Mouse (Mus musculus) embryonic facial prominence, embryonic 11.5 days (tissue): ENCODE results near the gene Cops3. TPM values are rescaled to one million over a fixed set of nuclear protein-coding genes. Genes with fewer than 3 reads are reported as not detected.

Experiments used
- ATAC-seq: fragments of 200-750 bp; cut with Nextera tagmentation; replicated peaks from 2 replicates; pipeline ENCODE4 v1.8.0; 2017; ENCODE audit warnings: low read depth; ENCODE audit not compliant: insufficient number of reproducible peaks, low FRiP score, low TSS enrichment
- DNase-seq: peaks from one replicate; pipeline ENCODE4 v3.0.0-alpha.2; 2015; ENCODE audit warnings: low spot score
- H3K27ac ChIP-seq: fragments of 300-500 bp; sonication (generic); replicated peaks from 2 replicates; pipeline ENCODE4 v1.5.1; 2014; ENCODE audit warnings: mild to moderate bottlenecking, low read depth, low read length, control low read depth
- H3K27me3 ChIP-seq: fragments of 300-500 bp; sonication (generic); 2 replicates; pipeline ENCODE4 v1.6.1; 2014; ENCODE audit warnings: mild to moderate bottlenecking, low read length, moderate library complexity, mixed read lengths; ENCODE audit not compliant: control insufficient read depth, insufficient read depth
- H3K36me3 ChIP-seq: fragments of 300-500 bp; sonication (generic); replicated peaks from 2 replicates; pipeline ENCODE4 v1.6.1; 2014; ENCODE audit warnings: low read depth, mild to moderate bottlenecking, low read length, moderate library complexity, mixed read lengths; ENCODE audit not compliant: control insufficient read depth, insufficient read depth
- H3K4me1 ChIP-seq: fragments of 300-500 bp; sonication (generic); 2 replicates; pipeline ENCODE4 v1.6.1; 2014; ENCODE audit warnings: low read length, mixed read lengths; ENCODE audit not compliant: control insufficient read depth, insufficient read depth
- H3K4me2 ChIP-seq: fragments of 300-500 bp; sonication (generic); 2 replicates; pipeline ENCODE4 v1.6.1; 2014; ENCODE audit warnings: low read depth, mild to moderate bottlenecking, control low read depth, low read length, moderate library complexity
- H3K4me3 ChIP-seq: fragments of 300-500 bp; sonication (generic); 2 replicates; pipeline ENCODE4 v1.5.1; 2014; ENCODE audit warnings: low read depth, low read length, control low read depth
- H3K9ac ChIP-seq: fragments of 300-500 bp; sonication (generic); replicated peaks from 2 replicates; pipeline ENCODE4 v1.6.1; 2014; ENCODE audit warnings: mild to moderate bottlenecking, control low read depth, low read length
- H3K9me3 ChIP-seq: fragments of 300-500 bp; sonication (generic); replicated peaks from 2 replicates; pipeline ENCODE4 v1.6.1; 2016; ENCODE audit warnings: mild to moderate bottlenecking, low read length, inconsistent platforms, mixed read lengths; ENCODE audit not compliant: control insufficient read depth
- WGBS: fragments of 180-500 bp; shearing (Covaris S2); extraction: QIAGEN DNeasy Blood & Tissue Kit; methylation state at CpG from one replicate; pipeline ENCODE4 v1.1.7; 2014; 5-methylcytosine and 5-hydroxymethylcytosine counted together
- polyA plus RNA-seq: library from polyadenylated mRNA; unstranded; fragments of >200 nt; fragmentation: Nextera tagmentation; extraction: Ambion mirVana; gene quantifications from 2 replicates; pipeline ENCODE4 v1.2.1, GENCODE M21; 2014

The Cops3 gene
- polyA plus RNA-seq, 1 experiment from 2014 or later = 239 TPM

DNA sequence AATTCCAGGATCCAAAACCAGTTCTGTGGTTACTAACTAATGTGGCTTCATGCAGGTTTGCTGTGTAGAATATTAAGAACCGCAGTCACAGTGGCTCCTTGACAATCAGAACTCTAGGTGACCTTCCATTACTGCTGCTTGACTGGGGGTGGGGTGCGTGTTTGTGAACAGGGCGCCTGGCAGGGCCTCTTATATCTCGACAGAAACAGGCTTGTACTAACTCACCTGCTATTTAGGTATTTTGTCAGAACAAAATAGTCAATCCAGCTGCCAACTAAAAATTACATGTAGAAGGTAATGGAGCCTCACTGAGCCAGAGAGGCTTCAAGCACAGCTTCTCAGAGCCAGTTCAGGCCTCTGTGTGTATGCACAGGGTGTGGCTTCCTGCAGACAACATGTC lies 59.4 kb downstream of the Cops3 start:
- Histone ChIP-seq H3K27me3 (no peaks in the 10 kb centered on the region), H3K4me3 (no peak overlapping the region), H3K9me3 (no peaks in the 10 kb centered on the region), H3K4me2 (no peak overlapping the region), H3K36me3 (no peaks in the 10 kb centered on the region; the same call in 1 of the 2 replicates), H3K27ac (no peak overlapping the region), H3K9ac (no peak overlapping the region), H3K4me1 (no peaks in the 10 kb centered on the region)
- no peak for DNase-seq
- 81% methylated on average over 4 of the region's 4 CpGs for WGBS
- ATAC-seq = no peak

GRCm38 (mm10) chr11:59779406-59779805 lies 60.2 kb downstream of the Cops3 start:
- Histone ChIP-seq H3K4me3 (no peak overlapping the region), H3K27ac (no peak overlapping the region), H3K27me3 (no peaks in the 10 kb centered on the region), H3K36me3 (no peaks in the 10 kb centered on the region; the same call in 1 of the 2 replicates), H3K4me1 (no peaks in the 10 kb centered on the region), H3K9ac (no peak overlapping the region), H3K4me2 (no peak overlapping the region), H3K9me3 (no peaks in the 10 kb centered on the region)
- WGBS = 92% methylated on average over 4 of the region's 4 CpGs
- ATAC-seq (no peak), DNase-seq (no peak)

- no peak overlapping the region for H3K4me3 ChIP-seq
- H3K4me1 ChIP-seq = no peaks in the 10 kb centered on the region
- H3K27ac ChIP-seq = no peak overlapping the region
- no peak overlapping the region for H3K9ac ChIP-seq
- no peaks in the 10 kb centered on the region; the same call in 1 of the 2 replicates for H3K36me3 ChIP-seq
- no peaks in the 10 kb centered on the region for H3K27me3 ChIP-seq
- WGBS = 78% methylated on average over 1 of the region's 1 CpGs
- no peaks in the 10 kb centered on the region for H3K9me3 ChIP-seq
- DNase-seq (no peak), ATAC-seq (no peak)
- H3K4me2 ChIP-seq = no peak overlapping the region
Measured at GRCm38 (mm10) chr11:59778874-59779223, 60.8 kb downstream of the Cops3 start.

DNA sequence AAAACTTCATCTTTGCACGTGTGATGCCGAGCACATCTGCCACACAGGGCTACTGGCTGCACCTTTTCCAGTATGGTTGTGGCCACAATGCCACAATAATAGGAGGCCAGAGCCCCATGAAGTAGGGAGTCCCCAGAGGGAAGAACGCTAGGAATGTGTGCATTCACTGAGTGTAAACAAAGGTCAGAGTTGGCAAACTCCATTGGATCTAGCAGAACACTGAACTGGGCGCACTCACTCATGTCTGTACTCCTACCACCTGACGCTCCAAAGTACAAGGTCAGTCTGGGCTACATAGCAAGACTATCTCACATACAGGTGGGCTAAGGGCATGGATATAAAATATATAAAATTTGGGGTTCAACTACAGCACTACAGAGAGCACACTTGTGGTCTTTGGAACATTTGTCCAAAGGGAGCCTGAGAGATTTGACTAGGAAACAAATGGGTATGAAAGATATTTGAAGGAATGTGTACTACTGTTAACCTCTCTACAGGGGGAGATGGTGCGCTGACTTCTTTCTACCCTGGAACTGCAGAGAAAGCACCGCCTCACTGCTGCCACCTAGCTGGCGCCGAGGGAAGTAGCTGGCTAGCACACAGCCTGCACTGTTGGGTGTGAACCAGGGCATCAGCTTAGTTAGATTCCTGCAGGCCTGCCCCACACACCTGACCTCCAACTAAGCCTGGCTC lies 61.3 kb downstream of the Cops3 start:
- Histone ChIP-seq H3K27ac (no peak overlapping the region), H3K4me2 (no peak overlapping the region), H3K4me3 (no peak overlapping the region), H3K27me3 (no peaks in the 10 kb centered on the region), H3K4me1 (no peaks in the 10 kb centered on the region), H3K9ac (no peak overlapping the region), H3K36me3 (no peaks in the 10 kb centered on the region; the same call in 1 of the 2 replicates), H3K9me3 (no peaks in the 10 kb centered on the region)
- 53% methylated on average over 9 of the region's 9 CpGs for WGBS
- ATAC-seq (peak; percentile 44; the same call in 1 of the 2 replicates), DNase-seq (peak; percentile 75)

DNA sequence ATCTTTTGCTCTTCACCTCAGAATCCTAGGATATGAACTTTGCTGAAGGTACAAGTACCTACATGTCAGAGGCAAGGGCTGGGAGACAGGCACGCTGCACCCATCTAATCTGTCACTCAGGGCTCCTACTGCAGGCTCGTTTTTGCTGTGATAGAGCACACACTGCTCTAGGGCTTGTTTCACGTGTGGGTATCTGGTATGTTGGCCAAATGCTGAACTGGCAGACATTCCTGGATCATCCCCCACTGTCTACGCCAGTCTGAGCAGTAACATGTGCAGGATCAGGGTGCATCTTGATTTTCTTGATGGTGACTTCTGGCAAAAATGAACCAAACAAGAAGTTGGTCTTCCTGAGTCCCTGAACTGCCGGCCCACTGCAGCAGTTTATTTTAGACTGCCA lies 62.4 kb downstream of the Cops3 start:
- 85% methylated on average over 5 of the region's 5 CpGs for WGBS
- Histone ChIP-seq H3K4me3 (no peak overlapping the region), H3K9ac (no peak overlapping the region), H3K36me3 (peaks cover under 1% of the 10 kb centered on the region), H3K4me2 (no peak overlapping the region), H3K27ac (no peak overlapping the region), H3K9me3 (no peaks in the 10 kb centered on the region), H3K27me3 (no peaks in the 10 kb centered on the region), H3K4me1 (no peaks in the 10 kb centered on the region)
- ATAC-seq (no peak), DNase-seq (no peak)

GRCm38 (mm10) chr11:59775435-59776148 lies 64.0 kb downstream of the Cops3 start:
- 88% methylated on average over 13 of the region's 13 CpGs for WGBS
- H3K27ac ChIP-seq = no peak overlapping the region
- H3K4me1 ChIP-seq = no peaks in the 10 kb centered on the region
- DNase-seq = no peak
- H3K27me3 ChIP-seq = no peaks in the 10 kb centered on the region
- ATAC-seq = no peak
- no peak overlapping the region for H3K4me2 ChIP-seq
- no peaks in the 10 kb centered on the region for H3K9me3 ChIP-seq
- H3K9ac ChIP-seq = no peak overlapping the region
- H3K4me3 ChIP-seq = no peak overlapping the region
- peaks cover 4% of the 10 kb centered on the region for H3K36me3 ChIP-seq

DNA sequence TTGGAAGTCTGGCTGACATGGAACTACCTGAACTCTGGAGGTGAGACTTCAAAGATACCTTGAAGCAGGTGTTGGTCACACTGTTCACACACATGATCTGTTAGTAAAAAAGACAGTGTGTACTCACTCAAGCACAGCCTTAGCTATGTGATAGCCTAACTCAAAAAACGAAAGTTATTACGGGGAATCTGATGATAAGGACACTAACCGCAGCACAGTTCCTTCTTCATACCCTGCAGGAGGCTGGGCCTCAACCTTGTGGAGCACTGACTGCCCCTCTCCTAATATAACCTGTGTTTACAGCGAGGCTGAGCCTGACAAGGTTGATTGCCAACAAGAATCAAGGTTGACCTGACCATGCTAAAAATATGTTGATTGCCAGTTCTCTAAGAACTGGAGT lies 65.1 kb downstream of the Cops3 start:
- no peak overlapping the region for H3K4me2 ChIP-seq
- no peak overlapping the region for H3K27ac ChIP-seq
- H3K9me3 ChIP-seq = no peaks in the 10 kb centered on the region
- DNase-seq = no peak
- 94% methylated on average over 4 of the region's 4 CpGs for WGBS
- H3K27me3 ChIP-seq = no peaks in the 10 kb centered on the region
- no peak overlapping the region for H3K9ac ChIP-seq
- H3K4me1 ChIP-seq = no peaks in the 10 kb centered on the region
- ATAC-seq = no peak
- peaks cover 4% of the 10 kb centered on the region for H3K36me3 ChIP-seq
- H3K4me3 ChIP-seq = no peak overlapping the region

GRCm38 (mm10) chr11:59772902-59773301 lies 66.7 kb downstream of the Cops3 start:
- H3K4me2 ChIP-seq = no peak overlapping the region
- no peaks in the 10 kb centered on the region for H3K27me3 ChIP-seq
- no peak for DNase-seq
- ATAC-seq = no peak
- no peaks in the 10 kb centered on the region for H3K4me1 ChIP-seq
- H3K36me3 ChIP-seq = peaks cover 4% of the 10 kb centered on the region
- H3K9ac ChIP-seq = no peak overlapping the region
- no peak overlapping the region for H3K27ac ChIP-seq
- no peak overlapping the region for H3K4me3 ChIP-seq
- 90% methylated on average over 4 of the region's 4 CpGs for WGBS
- H3K9me3 ChIP-seq = no peaks in the 10 kb centered on the region
